Mouse (Mus musculus): Measurements from ENCODE around the gene Snd1.

Gene Snd1

DNA sequence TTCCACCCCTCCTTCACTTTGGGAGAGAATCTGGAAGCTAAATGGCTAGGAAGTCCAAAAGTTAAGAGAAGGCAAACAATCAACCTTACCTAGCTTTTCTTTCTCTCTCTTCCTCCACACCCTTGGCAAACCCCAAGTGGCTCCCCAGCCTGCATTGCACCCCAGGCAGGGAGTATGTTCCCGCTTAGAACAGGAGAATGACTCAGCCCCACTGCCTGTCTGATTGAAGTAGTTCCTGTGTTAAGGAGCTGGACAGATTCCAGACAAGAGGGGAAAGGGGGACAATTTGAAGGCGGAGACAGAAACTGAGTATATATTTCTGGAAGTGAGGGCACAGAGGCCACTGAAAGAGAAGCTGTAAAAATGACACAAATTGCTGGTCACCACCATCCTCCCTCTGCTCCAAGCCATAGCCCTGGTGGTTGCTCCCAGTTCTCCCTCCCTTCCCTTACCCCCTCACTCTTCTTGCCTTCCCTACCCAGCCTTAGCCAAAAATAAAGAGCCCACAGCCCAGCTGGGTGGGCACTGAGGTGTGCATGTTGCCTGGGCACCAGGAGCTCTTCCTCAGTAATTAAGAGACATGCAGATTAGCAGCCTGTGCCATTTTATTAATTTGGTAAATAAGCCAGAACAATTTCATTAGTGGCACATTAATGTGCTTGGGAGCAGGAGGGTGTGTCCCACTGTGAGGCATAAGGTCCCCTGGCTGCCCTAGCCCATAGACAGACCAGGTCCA, 392.7 kb downstream of the Snd1 start:
- DNase-seq (ENCODE audit: low spot score), result no peak

DNA sequence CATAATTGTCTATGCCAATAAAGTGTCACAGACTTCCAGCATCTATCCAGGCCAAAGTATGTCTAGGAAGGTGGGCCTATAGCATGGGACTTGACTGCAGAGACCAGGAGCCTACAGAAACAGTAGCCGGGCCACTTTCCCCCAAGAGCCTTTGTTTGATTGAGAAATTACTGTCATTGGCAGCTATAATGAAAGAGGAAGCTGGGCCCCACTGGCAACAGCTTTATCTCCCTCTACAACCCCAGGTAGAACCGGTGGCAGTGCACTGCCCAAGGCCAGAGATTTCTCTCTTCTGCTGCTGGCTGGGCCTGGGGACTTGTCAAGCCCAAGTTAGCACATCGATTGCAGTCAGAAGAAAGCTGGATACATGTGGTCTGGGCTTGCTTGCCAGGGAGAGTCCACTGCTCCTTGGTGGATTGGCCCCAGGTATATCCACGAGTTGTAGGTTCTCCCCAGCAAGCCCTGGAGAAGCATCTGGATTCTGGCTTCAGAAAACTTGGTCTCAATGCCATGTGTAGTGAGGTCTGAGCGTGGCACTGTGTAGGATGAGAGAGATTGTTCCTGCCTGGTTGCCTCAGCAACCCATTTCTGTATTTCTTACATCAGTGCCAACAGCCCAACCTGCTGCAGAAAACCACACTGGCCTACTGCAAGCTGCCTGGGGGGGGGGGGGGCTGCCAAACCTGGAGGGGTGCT, 396.9 kb downstream of the Snd1 start:
- DNase-seq (ENCODE audit: low spot score), result no peak

DNA sequence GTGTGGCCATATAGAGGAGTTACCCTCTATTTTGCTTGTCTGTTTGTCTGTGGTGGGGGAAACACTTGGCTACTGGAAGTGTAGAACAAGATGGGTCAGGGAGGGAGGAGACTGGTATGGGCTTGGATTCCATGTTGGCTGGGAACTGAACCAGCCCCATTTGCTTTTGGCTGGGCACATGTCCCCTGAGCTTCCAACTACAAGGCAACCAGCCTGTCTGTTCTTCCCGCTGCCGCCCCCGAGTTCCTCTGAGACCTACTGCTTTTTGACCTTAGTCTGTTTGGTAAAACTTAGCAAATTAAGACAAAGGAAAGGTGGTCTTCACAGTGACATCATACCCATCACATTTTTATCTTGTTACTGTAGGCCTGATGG, 397.5 kb downstream of the Snd1 start:
- DNase-seq (ENCODE audit: low spot score), result no peak

DNA sequence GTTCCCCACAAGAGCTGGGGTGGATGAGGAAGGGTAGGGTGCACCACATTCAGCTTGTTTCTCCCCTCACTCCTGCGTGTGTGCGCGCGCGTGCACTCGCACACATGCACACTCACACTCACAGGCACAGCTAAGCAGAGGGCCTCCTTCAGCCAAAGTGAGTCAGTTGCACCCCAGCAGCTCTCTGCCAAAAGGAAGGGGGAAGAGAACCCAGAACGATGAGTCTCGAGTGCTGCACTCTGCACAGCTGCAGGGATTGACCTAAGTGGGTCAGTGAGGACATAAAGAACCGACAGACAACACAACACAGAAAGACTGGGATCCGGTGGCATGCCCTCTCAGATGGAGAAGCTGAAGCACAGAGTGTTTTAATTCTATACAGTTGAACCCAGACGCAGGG, 399.1 kb downstream of the Snd1 start:
- DNase-seq (ENCODE audit: low spot score), result no peak

DNA sequence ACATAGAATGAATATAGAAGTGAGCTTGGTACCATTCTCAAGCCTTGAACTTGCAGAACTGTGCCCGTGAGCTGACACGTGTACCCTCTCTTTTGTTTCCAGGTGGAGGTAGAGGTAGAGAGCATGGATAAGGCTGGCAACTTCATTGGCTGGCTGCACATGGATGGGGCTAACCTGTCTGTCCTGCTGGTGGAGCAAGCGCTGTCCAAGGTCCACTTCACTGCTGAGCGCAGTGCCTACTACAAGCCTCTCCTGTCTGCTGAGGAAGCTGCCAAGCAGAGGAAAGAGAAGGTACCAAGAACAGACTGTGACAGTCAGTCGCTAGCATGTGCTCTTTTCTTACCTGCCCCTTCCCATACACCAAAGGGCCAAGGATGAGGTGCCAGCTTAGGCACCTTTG, 399.8 kb downstream of the Snd1 start:
- no peak for DNase-seq (ENCODE audit: low spot score)

DNA sequence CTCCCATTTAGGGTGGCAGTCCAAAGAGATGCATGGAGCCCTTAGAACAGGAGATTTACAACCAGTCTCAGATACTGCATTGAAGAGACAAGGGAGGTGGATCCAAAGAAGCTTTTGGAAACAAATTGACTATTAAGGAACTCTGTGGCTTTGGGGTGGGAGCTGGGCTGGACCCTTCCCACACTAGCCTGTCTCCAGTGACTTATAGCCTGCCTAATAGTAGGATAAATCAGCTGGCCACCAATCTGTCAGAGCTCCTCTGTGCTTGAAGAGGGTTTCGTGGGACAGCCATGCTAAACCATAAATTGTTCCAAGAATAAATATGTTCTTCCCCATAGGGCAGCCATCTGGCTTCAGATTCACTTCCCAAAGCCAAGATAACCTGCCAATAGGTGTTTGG, 400.4 kb downstream of the Snd1 start:
- DNase-seq (ENCODE audit: low spot score), result no peak

DNA sequence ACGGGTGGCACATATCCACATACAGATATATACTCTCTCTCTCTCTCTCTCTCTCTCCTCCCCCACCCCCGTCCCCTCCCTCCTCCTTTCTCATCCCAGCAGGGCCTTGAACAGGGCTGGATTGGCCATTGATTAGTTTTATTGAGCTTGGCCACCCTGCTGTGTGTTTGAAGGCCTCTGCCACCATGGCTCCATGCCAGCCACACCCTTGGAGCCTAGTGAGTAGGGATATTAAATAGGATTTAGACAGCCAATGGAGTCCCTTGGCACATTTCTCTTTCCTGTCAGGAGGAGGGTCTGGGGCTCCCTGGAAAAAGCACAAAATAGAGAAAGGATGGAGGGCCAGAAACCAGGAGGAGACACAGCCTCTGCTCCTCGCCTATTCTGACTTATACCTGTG, 401.6 kb downstream of the Snd1 start:
- DNase-seq (ENCODE audit: low spot score), result no peak

DNA sequence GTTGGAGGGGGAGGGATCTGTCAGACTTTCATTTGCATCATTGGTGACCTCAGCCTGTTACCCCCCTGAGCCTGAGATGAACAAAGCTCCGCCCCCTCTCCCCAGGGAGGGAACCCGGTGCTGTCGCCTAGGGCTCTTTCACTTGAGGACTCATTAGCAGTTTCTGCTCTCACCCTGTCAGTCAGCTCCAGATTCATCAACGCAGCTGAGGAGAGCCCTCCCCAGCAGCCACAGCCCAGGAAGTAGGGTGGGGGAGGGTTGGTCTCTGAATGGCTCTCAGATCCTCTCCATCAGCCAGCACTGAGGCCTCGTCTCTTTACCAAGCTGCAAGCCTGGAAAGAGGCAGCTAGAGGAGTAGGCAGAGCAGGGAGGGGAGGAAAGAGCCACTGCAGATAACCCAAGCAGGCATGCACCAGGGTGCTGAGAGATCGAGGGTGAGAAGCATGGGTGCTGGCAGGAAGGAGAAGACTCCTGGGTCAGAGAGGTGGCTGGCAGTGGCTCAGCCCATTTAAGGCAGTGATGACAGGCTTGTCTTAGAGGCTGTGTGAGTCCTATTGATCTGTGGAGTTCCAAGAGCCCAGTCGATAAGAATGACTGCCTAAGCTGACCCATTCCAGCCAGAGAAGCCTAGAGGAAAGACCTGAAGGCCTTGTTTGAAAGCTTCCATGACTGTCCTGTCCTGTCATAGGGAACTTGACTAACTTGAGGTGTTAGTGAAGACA, 403.2 kb downstream of the Snd1 start:
- no peak for DNase-seq (ENCODE audit: low spot score)

DNA sequence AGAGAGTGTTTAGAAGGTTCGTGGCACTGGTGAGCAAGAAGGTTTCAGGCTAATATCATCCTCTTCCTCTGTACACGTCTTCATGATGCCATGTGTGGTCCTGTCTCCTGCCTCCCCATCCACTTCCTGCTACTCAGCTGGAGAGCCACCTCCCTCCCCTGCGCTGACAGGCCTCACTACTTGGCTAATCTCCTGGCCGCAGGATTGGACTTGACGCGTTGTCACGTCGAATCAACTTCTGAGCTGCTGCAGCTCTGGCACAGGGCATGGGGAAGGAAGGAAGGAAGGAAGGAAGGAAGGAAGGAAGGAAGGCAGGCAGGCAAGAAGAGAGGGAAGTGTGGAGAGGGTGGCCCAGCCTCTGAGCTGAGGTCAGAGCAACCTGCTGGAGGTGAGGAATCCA, 404.4 kb downstream of the Snd1 start:
- no peak for DNase-seq (ENCODE audit: low spot score)

DNA sequence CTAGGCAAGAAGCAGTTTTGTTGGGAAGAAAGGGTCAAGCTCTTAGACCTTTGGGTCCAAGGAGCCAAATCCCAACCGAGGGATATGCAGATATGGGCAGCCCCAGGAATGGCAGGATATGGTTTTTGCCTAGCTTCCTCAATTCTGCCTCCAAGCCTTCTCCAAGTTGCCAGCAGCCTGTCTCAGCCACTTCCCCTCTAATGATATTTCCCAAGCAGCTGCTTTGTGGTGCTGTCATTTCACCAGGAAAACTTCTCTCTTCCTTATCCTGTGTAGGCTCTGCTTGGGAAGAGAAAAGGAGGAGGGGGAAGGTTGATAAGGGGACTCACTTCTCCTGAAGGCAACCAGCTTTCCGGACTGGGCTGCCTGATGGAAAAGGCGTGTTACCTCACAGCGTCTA, 406.0 kb downstream of the Snd1 start:
- no peak for DNase-seq (ENCODE audit: low spot score)

DNA sequence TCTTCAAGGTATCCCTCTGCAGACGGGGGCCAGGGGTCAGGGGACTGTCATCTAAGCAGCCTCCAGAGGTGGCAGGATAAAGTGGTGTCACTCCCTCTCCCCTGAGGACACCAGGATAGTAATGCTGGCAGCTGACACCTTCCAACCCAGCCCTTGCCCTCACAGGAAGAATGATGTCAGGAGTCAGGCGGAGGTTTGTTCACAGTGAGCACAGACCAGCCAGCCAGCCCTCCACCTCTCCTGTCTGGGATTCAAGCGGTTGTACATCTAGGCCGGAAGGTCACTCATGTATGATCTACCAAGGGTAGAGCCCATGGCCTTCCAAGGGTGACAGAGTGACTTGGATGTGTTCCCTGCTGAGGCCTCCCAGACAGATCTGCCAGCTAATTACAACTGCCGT, 408.6 kb downstream of the Snd1 start:
- no peak for DNase-seq (ENCODE audit: low spot score)

DNA sequence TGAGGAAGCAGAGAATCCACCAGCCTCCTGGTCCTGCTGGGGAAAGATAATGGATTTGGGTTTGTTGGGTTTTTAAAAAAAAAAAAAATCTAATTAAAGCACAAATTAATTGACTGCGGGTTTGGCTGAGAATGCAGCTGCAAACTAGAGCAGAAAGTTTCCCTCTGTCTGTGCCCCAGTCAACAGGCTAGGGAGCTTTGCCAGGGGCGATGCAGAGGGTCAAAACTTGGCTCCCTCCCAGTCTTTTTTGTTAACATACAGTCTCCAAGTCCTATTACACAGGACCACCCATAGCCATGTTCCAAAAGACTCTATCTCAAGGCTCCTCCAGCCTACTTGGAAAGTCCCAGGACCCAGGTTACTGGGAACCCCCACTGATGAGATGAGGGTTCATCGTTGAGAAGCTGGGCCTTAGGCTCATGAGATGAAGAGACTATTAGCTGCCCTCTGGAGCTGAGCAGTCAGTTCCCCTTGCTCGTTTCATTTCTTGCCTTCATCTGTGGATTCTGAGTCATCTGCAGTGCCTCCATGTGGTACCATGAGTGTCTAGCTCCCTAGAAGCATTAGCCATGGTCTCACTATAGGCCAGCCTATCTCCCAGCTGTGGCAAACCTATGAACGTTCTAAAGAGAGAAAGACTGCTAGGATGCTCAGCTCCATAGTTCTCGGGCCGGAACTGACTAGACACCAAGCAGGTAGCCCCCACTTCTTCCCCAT, 411.9 kb downstream of the Snd1 start:
- DNase-seq (ENCODE audit: low spot score), result no peak

DNA sequence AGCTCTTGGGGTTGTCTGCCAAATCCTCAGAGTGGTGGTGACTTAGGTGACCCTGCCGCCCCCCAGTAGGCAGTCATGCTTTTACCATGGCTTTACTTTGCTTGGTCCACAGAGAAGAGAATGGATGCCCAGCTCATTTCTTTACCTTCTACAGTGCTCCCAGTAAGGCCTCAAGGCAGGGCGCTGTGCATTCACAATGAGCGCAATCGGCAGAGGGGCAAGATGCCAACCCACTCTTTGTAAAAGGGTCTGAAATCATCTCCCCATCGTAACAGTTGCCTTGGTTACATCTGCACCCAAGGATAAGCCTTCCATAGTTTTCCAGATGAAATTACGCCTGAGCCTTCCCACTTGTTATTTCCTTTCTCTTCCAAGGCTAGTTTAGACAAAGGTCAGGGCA, 415.5 kb downstream of the Snd1 start:
- DNase-seq (ENCODE audit: low spot score), result no peak

DNA sequence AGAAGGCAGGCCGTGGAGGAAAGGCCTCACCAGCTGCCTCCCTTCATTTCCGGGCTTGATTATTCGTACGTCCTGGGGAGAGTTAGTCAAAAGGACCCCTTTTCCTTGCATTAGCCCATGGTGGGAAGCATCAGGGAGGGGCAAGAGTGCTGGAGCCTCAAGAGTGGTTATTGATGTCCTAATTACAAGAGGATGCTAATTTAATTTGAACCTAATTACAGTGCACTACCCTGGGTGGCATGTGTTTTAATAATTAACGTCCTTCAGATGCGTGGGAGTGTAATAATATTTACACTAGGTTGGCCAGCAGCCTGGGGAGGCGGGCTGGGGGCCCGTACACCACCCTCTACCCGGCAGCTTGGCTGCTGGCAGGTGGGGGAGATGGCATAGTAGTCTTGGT, 416.5 kb downstream of the Snd1 start:
- no peak for DNase-seq (ENCODE audit: low spot score)

DNA sequence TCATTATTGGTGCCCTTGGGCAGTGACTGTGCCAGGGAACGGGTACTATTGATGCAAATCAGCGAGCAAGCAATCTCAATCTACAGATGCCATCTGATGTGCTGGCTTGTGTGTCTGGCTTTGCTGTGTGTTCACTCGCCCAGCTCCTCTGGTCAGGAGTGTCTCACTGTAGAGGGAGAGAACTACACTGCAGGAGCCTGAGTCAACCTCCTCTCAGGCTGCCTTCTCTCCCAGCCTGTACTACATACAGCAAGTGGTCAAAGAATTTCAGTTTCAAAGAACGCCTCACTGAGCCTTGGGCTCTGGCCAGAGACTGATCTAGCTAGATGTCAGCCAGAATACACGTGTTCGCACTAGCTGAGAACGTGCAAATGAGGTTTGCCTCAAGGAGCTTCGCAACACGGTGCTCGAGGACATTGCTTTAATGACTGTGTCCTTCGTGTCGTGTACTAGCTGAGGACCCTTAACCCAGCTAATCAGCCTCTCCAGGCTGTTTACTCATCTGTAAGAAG, 420.1 kb downstream of the Snd1 start:
- no peak for DNase-seq (ENCODE audit: low spot score)

DNA sequence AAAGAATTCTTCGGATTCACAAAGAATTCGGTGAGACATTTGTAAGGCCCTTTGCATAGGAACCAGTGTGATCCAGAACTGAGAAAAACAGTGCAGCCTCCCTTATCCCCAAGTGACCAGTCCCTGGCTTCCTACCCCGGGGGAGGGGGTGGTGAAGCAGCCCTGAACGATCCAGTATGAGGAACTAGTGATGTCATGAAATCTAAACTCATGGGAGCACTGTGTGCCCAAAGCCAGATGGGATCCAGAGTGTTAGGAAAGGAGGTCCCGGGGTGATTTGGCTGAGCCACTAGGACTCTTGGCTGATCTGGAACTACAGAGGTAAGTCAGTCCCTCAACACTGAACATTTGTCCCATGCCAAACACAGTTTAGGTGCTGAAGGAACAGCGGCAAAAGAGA, 420.8 kb downstream of the Snd1 start:
- DNase-seq (ENCODE audit: low spot score), result no peak

DNA sequence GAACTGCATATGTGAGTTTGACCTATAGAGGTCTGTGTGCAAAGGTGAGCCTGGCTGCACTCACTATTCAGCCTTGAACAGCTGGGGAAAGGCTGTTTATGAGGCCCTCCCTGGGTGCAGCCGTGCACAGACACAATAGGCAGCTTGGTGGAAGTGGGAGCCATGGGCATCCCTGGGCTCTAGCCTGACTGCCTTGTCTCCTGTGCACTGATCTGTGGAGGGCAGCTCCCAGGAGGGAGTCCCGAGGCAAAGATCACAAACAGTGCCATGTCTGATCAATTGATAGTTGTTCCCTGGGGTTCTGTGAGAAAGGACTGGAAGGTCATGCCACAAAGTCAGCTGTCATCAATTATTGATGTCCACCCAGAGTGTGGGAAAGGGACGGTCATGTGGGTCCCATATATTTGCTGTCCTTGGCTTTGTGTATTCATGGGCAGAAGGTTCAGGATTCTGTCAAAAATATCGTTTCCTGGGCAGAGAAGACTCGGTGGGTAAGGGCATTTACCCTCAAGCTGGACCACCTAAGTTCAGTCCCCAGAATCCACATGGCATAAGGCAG, 421.9 kb downstream of the Snd1 start:
- no peak for DNase-seq (ENCODE audit: low spot score)

DNA sequence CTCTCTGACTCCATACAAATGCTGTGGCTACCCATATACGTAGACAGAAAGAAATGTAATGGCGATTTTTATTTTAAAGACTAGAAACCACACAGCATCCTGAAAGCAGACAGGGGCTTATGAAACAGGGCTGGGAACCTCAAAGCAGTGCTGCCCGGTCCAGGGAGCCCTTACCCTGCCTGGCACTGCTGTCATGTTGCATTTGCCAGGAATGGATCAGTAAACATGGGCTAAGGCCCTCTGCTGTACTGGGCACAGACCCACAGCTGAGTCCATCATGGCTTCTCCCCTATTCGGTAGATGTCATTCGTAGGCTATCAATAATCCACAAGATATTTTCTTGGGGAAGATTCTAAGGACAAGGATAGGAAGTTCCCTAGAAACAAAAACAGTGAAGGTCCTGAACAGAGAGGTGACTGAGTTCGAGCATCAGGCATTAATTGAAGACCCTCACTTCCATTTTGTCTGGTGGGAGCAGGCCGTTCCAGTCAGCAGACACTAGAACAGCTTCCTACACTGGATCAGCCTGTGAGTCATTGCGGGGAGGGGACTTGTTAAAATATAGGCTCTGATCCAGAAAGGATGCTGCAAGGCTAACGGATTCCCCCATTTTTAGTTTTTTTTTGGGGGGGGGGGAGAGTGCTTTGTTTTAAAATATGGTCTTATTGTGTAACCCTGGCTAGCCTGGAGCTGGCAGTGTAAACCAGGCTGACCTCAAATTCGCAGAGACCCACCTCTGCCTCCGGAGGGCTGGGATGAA, 422.6 kb downstream of the Snd1 start:
- DNase-seq (ENCODE audit: low spot score), result no peak

DNA sequence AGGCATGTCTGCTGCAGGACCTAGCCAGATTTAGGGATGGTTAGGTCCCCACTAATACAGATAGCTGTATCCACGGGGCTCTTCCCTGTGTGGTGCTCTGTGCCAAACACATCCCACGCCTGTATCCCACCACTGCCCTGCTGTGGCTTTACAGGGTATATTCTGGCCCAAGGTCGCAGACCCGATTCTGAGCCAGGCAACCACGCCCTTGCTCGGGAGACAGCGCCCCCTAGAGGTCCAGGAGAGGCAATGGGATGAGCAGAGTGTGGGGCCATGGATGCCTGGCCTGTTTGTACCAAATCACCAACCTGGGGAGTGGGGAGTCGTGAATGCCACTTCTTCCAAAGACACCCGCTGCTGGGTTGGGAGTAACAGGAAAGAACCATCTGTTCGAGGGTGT, 423.9 kb downstream of the Snd1 start:
- no peak for DNase-seq (ENCODE audit: low spot score)

DNA sequence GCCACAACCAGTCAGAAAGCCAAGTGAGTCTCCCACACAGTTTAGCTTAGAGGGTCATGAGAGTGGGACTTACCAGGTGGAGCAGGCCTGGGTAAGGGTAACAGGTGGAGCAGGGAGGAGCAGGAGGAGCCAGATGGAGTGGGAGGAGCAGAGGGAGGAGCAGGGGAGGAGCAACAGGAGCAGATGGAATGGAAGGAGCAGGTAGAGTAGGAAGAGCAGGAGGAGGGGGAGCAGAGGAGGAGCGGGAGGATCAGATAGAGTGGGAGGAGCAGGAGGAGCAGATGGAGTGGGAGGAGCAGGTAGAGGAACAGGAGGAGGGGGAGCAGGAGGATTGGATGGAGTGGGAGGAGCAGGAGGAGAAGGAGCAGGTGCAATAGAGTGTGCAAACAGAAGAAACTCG, 427.6 kb downstream of the Snd1 start:
- DNase-seq (ENCODE audit: low spot score), result no peak

DNA sequence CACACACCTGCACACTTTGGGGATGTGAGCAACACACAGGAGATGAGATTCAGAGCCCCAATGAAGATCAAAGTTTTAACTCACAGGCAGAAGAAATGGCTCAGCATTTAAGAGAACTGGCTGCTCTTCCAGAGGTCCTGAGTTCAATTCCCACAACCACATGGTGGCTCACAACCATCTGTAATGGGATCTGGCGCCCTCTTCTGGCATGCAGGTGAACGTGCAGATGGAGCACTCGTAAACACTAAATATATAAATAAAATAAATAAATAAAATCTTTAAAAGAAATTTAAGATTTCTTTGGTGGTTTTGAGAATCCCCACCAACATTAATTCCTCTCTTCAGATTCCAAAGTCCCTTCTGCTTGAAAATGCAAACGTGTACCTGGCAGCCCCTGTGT, 429.5 kb downstream of the Snd1 start:
- no peak for DNase-seq (ENCODE audit: low spot score)

DNA sequence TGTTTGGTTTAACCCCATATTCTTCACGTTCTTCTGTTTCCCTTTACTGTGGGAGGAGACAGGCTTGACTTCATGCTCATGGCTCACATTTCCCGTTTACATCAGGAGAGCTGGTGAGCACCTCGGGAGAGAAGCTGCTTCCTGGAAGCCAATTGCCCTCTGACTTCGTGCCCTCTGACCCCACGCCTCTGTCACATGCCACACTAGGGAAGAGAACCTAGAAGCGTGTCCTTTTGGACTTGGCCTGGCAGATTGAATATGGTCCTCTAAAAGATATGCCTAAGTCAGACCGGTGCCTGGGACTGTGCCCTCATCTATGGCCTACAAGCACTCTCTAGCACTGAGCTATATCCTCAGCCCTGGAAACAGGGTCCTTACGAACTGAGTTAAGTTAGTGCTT, 430.4 kb downstream of the Snd1 start:
- no peak for DNase-seq (ENCODE audit: low spot score)
